Mouse (Mus musculus) B cell, adult (primary cell): ENCODE data around the gene Gltp. TPM values are rescaled to one million over a fixed set of nuclear protein-coding genes. Genes with fewer than 3 reads are reported as not detected.

Experiments used
- total RNA-seq: library from RNA; stranded (reverse); gene quantifications from 4 replicates; pipeline ENCODE4 v1.2.4, GENCODE M21; 2023; ENCODE audit not compliant: inconsistent age

Gene Gltp
- total RNA-seq: 56.1 to 58.9 TPM (median 57.4 TPM) in 4 replicates

DNA sequence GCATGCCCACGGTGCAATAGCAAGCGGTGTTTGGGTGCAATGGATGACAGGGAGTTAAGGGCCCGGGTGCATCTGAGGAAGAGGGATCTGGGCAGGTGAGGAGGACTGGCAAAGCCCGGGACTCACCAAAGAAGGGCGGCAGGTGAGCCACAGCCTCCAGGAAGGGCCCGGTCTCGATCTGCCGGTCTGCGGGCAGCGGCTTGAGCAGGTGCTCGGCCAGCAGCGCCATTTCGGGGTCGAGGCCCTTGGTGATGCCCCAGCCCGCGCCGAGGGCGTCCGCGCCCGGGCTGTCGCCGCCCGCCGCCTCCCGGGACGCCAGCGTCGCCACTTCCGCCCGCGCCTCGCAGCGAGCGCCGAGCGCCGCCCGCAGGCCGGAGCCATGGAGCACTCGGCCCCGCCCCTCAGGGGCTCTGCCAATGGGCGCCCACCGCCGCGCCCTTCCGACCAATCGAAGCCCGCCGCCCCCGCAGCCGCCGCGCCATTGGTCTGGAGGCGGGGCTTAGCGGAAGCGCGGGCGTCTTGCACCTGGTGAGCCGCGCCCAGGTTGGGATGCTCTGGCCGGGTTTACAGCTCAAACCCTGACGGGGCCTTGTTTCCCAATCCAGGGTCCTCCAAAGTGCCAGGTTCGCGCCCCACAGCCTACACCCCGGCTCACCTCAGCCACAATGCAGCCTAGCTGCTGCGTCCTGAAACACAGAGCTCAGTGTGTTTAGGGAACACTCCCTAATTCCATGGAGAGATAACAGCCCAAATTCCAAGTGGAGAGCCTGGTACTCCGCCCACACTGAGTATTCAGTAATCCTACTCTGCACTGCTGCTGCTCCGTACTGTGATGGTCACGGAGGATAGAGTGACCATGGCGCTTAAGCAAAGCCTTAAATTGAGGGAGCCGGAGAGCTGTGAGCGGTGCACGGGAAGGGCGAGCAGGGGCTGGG is at the start of gene Gltp:
Gltp (minus strand) TSS at position 352 of the 935 bp plus-strand sequence.

DNA sequence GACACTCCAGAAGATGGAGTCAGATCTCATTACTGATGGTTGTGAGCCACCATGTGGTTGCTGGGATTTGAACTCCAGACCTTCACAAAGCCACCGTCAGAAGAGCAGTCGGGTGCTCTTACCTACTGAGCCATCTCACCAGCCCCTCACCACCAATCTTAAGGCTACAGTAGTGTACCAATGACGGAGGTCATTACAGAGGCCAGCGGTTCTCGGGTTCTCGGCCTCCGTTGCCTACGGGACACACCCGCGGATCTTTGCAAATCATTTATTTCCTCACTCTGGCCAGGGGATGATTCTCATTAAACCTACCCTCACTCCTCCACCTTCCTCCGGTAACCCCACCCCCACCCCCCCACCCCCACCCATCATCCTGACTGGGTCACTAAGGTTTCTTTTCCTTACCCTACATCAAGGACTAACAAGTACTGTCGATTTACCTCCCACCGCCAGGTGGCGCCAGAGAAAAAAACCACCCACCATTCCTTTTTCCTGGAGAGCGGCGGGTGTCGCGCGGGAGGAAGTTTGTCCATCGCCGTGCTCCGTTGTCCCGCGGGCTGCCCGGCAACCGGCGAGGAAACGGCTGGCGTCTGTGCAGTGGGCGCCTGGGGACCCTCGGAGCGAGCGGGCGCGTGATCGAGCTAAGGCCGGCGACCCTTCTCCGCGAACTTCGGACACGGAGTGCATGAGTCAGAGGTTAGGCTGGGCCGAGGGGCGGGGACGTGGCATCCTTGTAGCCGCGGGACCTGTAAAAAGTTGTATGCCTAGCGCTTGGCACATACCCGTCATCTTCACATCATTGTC is 16.7 kb upstream of the Gltp start, which contains the start of gene Tchp:
Tchp (plus strand) TSS at position 496 of the 804 bp plus-strand sequence.

DNA sequence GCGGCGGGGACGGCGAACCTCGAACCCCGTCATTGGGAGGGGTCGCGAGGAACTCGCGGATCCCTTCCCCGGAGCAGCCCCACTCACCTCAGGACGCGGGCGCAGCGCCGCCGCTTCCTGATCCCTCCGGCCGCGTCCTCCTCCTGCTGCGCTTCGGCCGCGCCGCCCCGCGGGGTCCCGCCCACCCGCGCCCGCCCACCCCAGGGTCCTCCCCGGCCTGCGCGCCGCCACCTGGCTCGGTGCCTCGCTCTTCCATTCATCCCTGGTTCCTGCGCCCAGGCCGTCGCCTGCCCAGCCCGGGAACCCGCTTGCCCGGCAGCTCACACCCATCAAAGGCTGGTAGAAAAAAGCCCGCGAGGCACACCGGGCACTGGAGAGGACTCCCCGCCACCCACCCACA is 32.5 kb downstream of the Gltp start, which contains the start of gene Trpv4:
Trpv4 (minus strand) TSS at position 167 of the 400 bp plus-strand sequence.

Other genes starting within 250 kb of the Gltp start
- gene Mmab, start 246.9 kb downstream of the Gltp start, total RNA-seq: 5.9 to 9.3 TPM (median 7.6 TPM) in 4 replicates
- 7.3 to 13.9 TPM (median 9.3 TPM) in 4 replicates for gene Mvk, start 246.7 kb downstream of the Gltp start, total RNA-seq
- gene Fam222a, start 123.0 kb downstream of the Gltp start, total RNA-seq: 6.5 to 11.6 TPM (median 8.6 TPM) in 4 replicates
- gene Trpv4, start 32.6 kb downstream of the Gltp start, total RNA-seq: 0.27 to 1.0 TPM in 2 of 4 replicates, not detected in the others
- 19.0 to 24.7 TPM (median 22.0 TPM) in 4 replicates for gene Tchp, start 16.8 kb upstream of the Gltp start, total RNA-seq
- gene Ankrd13a, start 83.7 kb upstream of the Gltp start, total RNA-seq: 187 to 205 TPM (median 199 TPM) in 4 replicates
- gene Git2, start 84.5 kb upstream of the Gltp start, total RNA-seq: 170 to 180 TPM (median 173 TPM) in 4 replicates
- gene 1500011B03Rik, start 132.5 kb upstream of the Gltp start, total RNA-seq: 50.4 to 57.2 TPM (median 52.4 TPM) in 4 replicates
- 0.24 to 0.67 TPM in 2 of 4 replicates, not detected in the others for gene 4930519G04Rik, start 162.7 kb upstream of the Gltp start, total RNA-seq
- not detected in 4 replicates for gene Gm9936, start 167.7 kb upstream of the Gltp start, total RNA-seq
- gene Oasl2, start 206.0 kb upstream of the Gltp start, total RNA-seq: 4.5 to 7.3 TPM (median 6.6 TPM) in 4 replicates
- gene Oasl1, start 232.3 kb upstream of the Gltp start, total RNA-seq: 19.1 to 44.2 TPM (median 26.8 TPM) in 4 replicates